Mouse (Mus musculus) forebrain, embryonic 12.5 days (tissue): Measurements from ENCODE around the gene Gja5. TPM values are rescaled to one million over a fixed set of nuclear protein-coding genes. Genes with fewer than 3 reads are reported as not detected.

Experiments used
- ATAC-seq: fragments of 200-750 bp; cut with Nextera tagmentation; 2 replicates; pipeline ENCODE4 v1.8.0; 2017; ENCODE audit warnings: moderate TSS enrichment; ENCODE audit not compliant: low FRiP score
- H3K27ac ChIP-seq: fragments of 300-500 bp; sonication (generic); 2 replicates; pipeline ENCODE4 v1.5.1; 2016; ENCODE audit warnings: mild to moderate bottlenecking
- H3K27me3 ChIP-seq: fragments of 300-500 bp; sonication (generic); 2 replicates; pipeline ENCODE4 v1.6.1; 2016; ENCODE audit warnings: mild to moderate bottlenecking
- H3K36me3 ChIP-seq: fragments of 300-500 bp; sonication (generic); replicated peaks from 2 replicates; pipeline ENCODE4 v1.6.1; 2016; ENCODE audit warnings: mild to moderate bottlenecking
- H3K4me1 ChIP-seq: fragments of 300-500 bp; sonication (generic); 2 replicates; pipeline ENCODE4 v1.6.1; 2016
- H3K4me2 ChIP-seq: fragments of 300-500 bp; sonication (generic); 2 replicates; pipeline ENCODE4 v1.6.1; 2016; ENCODE audit warnings: mild to moderate bottlenecking, moderate library complexity
- H3K4me3 ChIP-seq: fragments of 300-500 bp; sonication (generic); replicated peaks from 2 replicates; pipeline ENCODE4 v1.5.1; 2016; ENCODE audit warnings: mild to moderate bottlenecking
- H3K9ac ChIP-seq: fragments of 300-500 bp; sonication (generic); 2 replicates; pipeline ENCODE4 v1.6.1; 2016; ENCODE audit warnings: mild to moderate bottlenecking
- H3K9me3 ChIP-seq: fragments of 300-500 bp; sonication (generic); 2 replicates; pipeline ENCODE4 v1.6.1; 2016
- WGBS: fragments of 180-500 bp; shearing (Covaris S2); methylation state at CpG from one replicate; pipeline ENCODE4 v1.1.7; 2016; 5-methylcytosine and 5-hydroxymethylcytosine counted together
- polyA plus RNA-seq: library from polyadenylated mRNA; unstranded; fragments of >200 nt; fragmentation: Nextera tagmentation; extraction: Ambion mirVana; gene quantifications from 2 replicates; pipeline ENCODE4 v1.2.1, GENCODE M21; 2016

The Gja5 gene
- polyA plus RNA-seq, 1 experiment from 2014 or later, result 2.9 TPM

GRCm38 (mm10) chr3:96992526-96992925 is 88.0 kb downstream of the Gja5 start:
- no peaks in the 10 kb centered on the region for H3K9me3 ChIP-seq
- no peak overlapping the region for H3K27ac ChIP-seq
- H3K4me2 ChIP-seq, result no peak overlapping the region
- WGBS, result 8% methylated on average over 3 of the region's 3 CpGs
- H3K27me3 ChIP-seq, result no peaks in the 10 kb centered on the region
- no peaks in the 10 kb centered on the region for H3K36me3 ChIP-seq
- no peak overlapping the region for H3K9ac ChIP-seq
- no peak overlapping the region for H3K4me3 ChIP-seq
- no peaks in the 10 kb centered on the region; the same call in 1 of the 2 replicates for H3K4me1 ChIP-seq
- no peak for ATAC-seq

- H3K27me3 ChIP-seq, result no peaks in the 10 kb centered on the region
- H3K27ac ChIP-seq, result no peak overlapping the region
- H3K9me3 ChIP-seq, result no peaks in the 10 kb centered on the region
- H3K4me3 ChIP-seq, result no peak overlapping the region
- 63% methylated on average over 6 of the region's 6 CpGs for WGBS
- ATAC-seq, result no peak
- H3K9ac ChIP-seq, result no peak overlapping the region
- H3K4me1 ChIP-seq, result no peaks in the 10 kb centered on the region; the same call in 1 of the 2 replicates
- H3K4me2 ChIP-seq, result no peak overlapping the region
- H3K36me3 ChIP-seq, result no peaks in the 10 kb centered on the region
Measured at GRCm38 (mm10) chr3:96997770-96998169, 93.3 kb downstream of the Gja5 start.

- H3K4me2 ChIP-seq, result no peak overlapping the region
- no peaks in the 10 kb centered on the region for H3K27me3 ChIP-seq
- H3K4me3 ChIP-seq, result no peak overlapping the region
- H3K9ac ChIP-seq, result no peak overlapping the region
- H3K9me3 ChIP-seq, result no peaks in the 10 kb centered on the region
- H3K36me3 ChIP-seq, result no peaks in the 10 kb centered on the region
- 95% methylated on average over 10 of the region's 10 CpGs for WGBS
- no peak for ATAC-seq
- no peaks in the 10 kb centered on the region for H3K4me1 ChIP-seq
- no peak overlapping the region for H3K27ac ChIP-seq
Measured at GRCm38 (mm10) chr3:97003111-97003510, 98.6 kb downstream of the Gja5 start.

GRCm38 (mm10) chr3:97004509-97004908 is 100.0 kb downstream of the Gja5 start:
- Histone ChIP-seq H3K9ac (no peak overlapping the region), H3K27ac (no peak overlapping the region), H3K4me1 (no peaks in the 10 kb centered on the region), H3K36me3 (no peaks in the 10 kb centered on the region), H3K4me3 (no peak overlapping the region), H3K27me3 (no peaks in the 10 kb centered on the region), H3K9me3 (no peaks in the 10 kb centered on the region), H3K4me2 (no peak overlapping the region)
- no peak for ATAC-seq
- WGBS, result 80% methylated on average over 4 of the region's 4 CpGs

GRCm38 (mm10) chr3:97007010-97007448 is 102.5 kb downstream of the Gja5 start:
- H3K36me3 ChIP-seq, result no peaks in the 10 kb centered on the region
- no peak overlapping the region for H3K4me2 ChIP-seq
- no peak overlapping the region for H3K4me3 ChIP-seq
- H3K9ac ChIP-seq, result no peak overlapping the region
- no peaks in the 10 kb centered on the region for H3K27me3 ChIP-seq
- no peak overlapping the region for H3K27ac ChIP-seq
- WGBS, result 83% methylated on average over 3 of the region's 3 CpGs
- H3K9me3 ChIP-seq, result no peaks in the 10 kb centered on the region
- ATAC-seq, result no peak
- no peaks in the 10 kb centered on the region for H3K4me1 ChIP-seq

- Histone ChIP-seq H3K4me3 (no peak overlapping the region), H3K36me3 (no peaks in the 10 kb centered on the region), H3K27me3 (peaks cover 1% of the 10 kb centered on the region; the same call in 1 of the 2 replicates), H3K27ac (no peak overlapping the region), H3K4me1 (no peaks in the 10 kb centered on the region), H3K9ac (no peak overlapping the region), H3K9me3 (no peaks in the 10 kb centered on the region), H3K4me2 (no peak overlapping the region)
- no peak for ATAC-seq
- WGBS, result 61% methylated on average over 5 of the region's 5 CpGs
Measured at GRCm38 (mm10) chr3:97025226-97025625, 120.7 kb downstream of the Gja5 start.

GRCm38 (mm10) chr3:97032053-97032496 is 127.6 kb downstream of the Gja5 start:
- peak; percentile 36; the same call in 1 of the 2 replicates for ATAC-seq
- H3K4me3 ChIP-seq, result peak overlapping the region; percentile 36
- H3K4me2 ChIP-seq, result peak overlapping the region; percentile 55
- peaks cover 13% of the 10 kb centered on the region for H3K4me1 ChIP-seq
- H3K27ac ChIP-seq, result 0 out of 2 replicates have a peak overlapping the region, but pooled peaks have one; percentile 3
- H3K9ac ChIP-seq, result peak overlapping the region; percentile 47
- H3K9me3 ChIP-seq, result no peaks in the 10 kb centered on the region
- 1% methylated on average over 10 of the region's 10 CpGs for WGBS
- H3K36me3 ChIP-seq, result no peaks in the 10 kb centered on the region
- H3K27me3 ChIP-seq, result peaks cover 11% of the 10 kb centered on the region

- ATAC-seq, result no peak
- no peak overlapping the region for H3K4me3 ChIP-seq
- H3K36me3 ChIP-seq, result no peaks in the 10 kb centered on the region
- peaks cover 20% of the 10 kb centered on the region for H3K4me1 ChIP-seq
- WGBS, result 93% methylated on average over 3 of the region's 3 CpGs
- no peak overlapping the region for H3K27ac ChIP-seq
- H3K9me3 ChIP-seq, result no peaks in the 10 kb centered on the region
- no peak overlapping the region for H3K4me2 ChIP-seq
- no peak overlapping the region for H3K9ac ChIP-seq
- peaks cover 6% of the 10 kb centered on the region for H3K27me3 ChIP-seq
Measured at GRCm38 (mm10) chr3:97035558-97035957, 131.1 kb downstream of the Gja5 start.

GRCm38 (mm10) chr3:97037119-97037518 is 132.6 kb downstream of the Gja5 start:
- no peak overlapping the region for H3K4me3 ChIP-seq
- ATAC-seq, result peak; percentile 58; the same call in 1 of the 2 replicates
- H3K36me3 ChIP-seq, result no peaks in the 10 kb centered on the region
- H3K9ac ChIP-seq, result no peak overlapping the region
- peaks cover 16% of the 10 kb centered on the region for H3K4me1 ChIP-seq
- H3K4me2 ChIP-seq, result no peak overlapping the region
- no peaks in the 10 kb centered on the region for H3K27me3 ChIP-seq
- WGBS, result 27% methylated on average over 6 of the region's 6 CpGs
- no peak overlapping the region for H3K27ac ChIP-seq
- no peaks in the 10 kb centered on the region for H3K9me3 ChIP-seq

GRCm38 (mm10) chr3:97039721-97040120 is 135.2 kb downstream of the Gja5 start:
- Histone ChIP-seq H3K4me1 (peaks cover 8% of the 10 kb centered on the region), H3K36me3 (no peaks in the 10 kb centered on the region), H3K27me3 (no peaks in the 10 kb centered on the region), H3K9me3 (no peaks in the 10 kb centered on the region), H3K4me2 (no peak overlapping the region), H3K9ac (no peak overlapping the region), H3K4me3 (no peak overlapping the region), H3K27ac (no peak overlapping the region)
- no peak for ATAC-seq
- WGBS, result 96% methylated on average over 6 of the region's 6 CpGs

- Histone ChIP-seq H3K27ac (no peak overlapping the region), H3K4me1 (no peaks in the 10 kb centered on the region), H3K9me3 (no peaks in the 10 kb centered on the region; the same call in 1 of the 2 replicates), H3K27me3 (no peaks in the 10 kb centered on the region), H3K4me2 (no peak overlapping the region), H3K4me3 (no peak overlapping the region), H3K9ac (no peak overlapping the region), H3K36me3 (no peaks in the 10 kb centered on the region)
- ATAC-seq, result no peak
- WGBS, result 77% methylated on average over 5 of the region's 5 CpGs
Measured at GRCm38 (mm10) chr3:97044188-97044587, 139.7 kb downstream of the Gja5 start.

- Histone ChIP-seq H3K4me2 (no peak overlapping the region), H3K9ac (no peak overlapping the region), H3K4me3 (no peak overlapping the region), H3K9me3 (no peaks in the 10 kb centered on the region; the same call in 1 of the 2 replicates), H3K27ac (no peak overlapping the region), H3K4me1 (peaks cover 7% of the 10 kb centered on the region; the same call in 1 of the 2 replicates), H3K36me3 (no peaks in the 10 kb centered on the region), H3K27me3 (no peaks in the 10 kb centered on the region)
- ATAC-seq, result no peak
- 94% methylated on average over 4 of the region's 4 CpGs for WGBS
Measured at GRCm38 (mm10) chr3:97047757-97048156, 143.3 kb downstream of the Gja5 start.

GRCm38 (mm10) chr3:97048360-97048759 is 143.9 kb downstream of the Gja5 start:
- no peaks in the 10 kb centered on the region for H3K27me3 ChIP-seq
- no peaks in the 10 kb centered on the region; the same call in 1 of the 2 replicates for H3K9me3 ChIP-seq
- peaks cover 8% of the 10 kb centered on the region; the same call in 1 of the 2 replicates for H3K4me1 ChIP-seq
- no peak for ATAC-seq
- H3K36me3 ChIP-seq, result no peaks in the 10 kb centered on the region
- H3K4me2 ChIP-seq, result no peak overlapping the region
- H3K9ac ChIP-seq, result no peak overlapping the region
- no peak overlapping the region for H3K27ac ChIP-seq
- no peak overlapping the region for H3K4me3 ChIP-seq
